26 mouse cellular contexts compared by ENCODE assay signal in the genomic region with DNA sequence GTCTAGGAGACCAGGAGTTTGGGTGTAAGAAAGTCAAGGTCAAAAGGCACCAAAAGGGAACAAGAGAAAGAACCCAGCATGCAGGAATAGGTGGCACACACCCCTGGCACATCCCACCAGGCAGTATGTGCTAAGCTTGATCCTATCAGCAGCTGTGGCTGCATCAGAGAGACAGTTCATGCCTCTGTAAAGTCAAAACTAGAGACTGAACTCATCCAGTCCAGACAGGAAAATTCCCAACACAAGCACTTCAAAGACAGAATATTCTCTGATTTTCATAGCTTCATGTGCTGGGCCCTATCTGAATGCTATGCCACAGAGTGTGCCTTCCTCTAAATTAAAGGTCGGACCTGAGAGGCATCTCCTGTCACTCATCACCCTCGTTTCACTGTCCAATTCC. TPM values are rescaled to one million over a fixed set of nuclear protein-coding genes. Genes with fewer than 3 reads are reported as not detected.
DNase-seq lines count a peak whose midpoint lies in the region; ATAC-seq and TF ChIP-seq lines count a peak whose summit lies in the region.
"Had no signal": no experiment of that assay in that cellular context is flagged by ENCODE, and none has a peak within 500 bp of the region (broad histone marks: within the 10 kb centered on the region; RNA-seq: fewer than 3 reads in every experiment).

No protein-coding gene starts in this region.

- DNase-seq in liver, adult 2 months (ENCODE audit: extremely low read depth, low read depth, low spot score) = no peak
- DNase-seq in liver (no peak), G1E (ENCODE audit: low spot score) (no peak)
- DNase-seq in induced T-regulatory cell, adult 2 months (ENCODE audit: low read depth) = peak; percentile 12
- no peak for DNase-seq in gastrocnemius, postnatal 25 days
- DNase-seq in thymus, postnatal 4 days = no peak
- DNase-seq in left cerebral cortex, postnatal 4 days = no peak
- DNase-seq: right cerebral cortex, postnatal 25 days had no signal

- 29% methylated on average over 2 of the region's 2 CpGs for WGBS in liver, adult 2 months

- no peak for TF ChIP-seq POLR2A in liver, adult 2 months (IDR thresholded peaks at IDR 0.05; ENCODE audit: extremely low read depth, insufficient read depth, low read length)

- no peaks in the 10 kb centered on the region for H3K27me3 ChIP-seq in liver, adult 2 months (ENCODE audit: control insufficient read depth, insufficient read depth, low read length)
- H3K27me3 ChIP-seq in G1E (ENCODE audit: insufficient read depth, low read length) = no peaks in the 10 kb centered on the region
- peaks cover 9% of the 10 kb centered on the region for H3K27me3 ChIP-seq in megakaryocyte, embryonic 14.5 days (replicated peaks)
- H3K27me3 ChIP-seq: hindbrain, embryonic 15.5 days; intestine, embryonic 15.5 days; kidney, embryonic 15.5 days; neural tube, embryonic 12.5 days had no signal

- ATAC-seq in G1E (ENCODE audit: extremely low read depth, insufficient number of reproducible peaks, low FRiP score, poor library complexity, severe bottlenecking) = no peak
- ATAC-seq: forebrain, embryonic 13.5 days; midbrain, embryonic 13.5 days had no signal

- peak overlapping the region; percentile 41 for H3K27ac ChIP-seq in liver, adult 2 months (replicated peaks; ENCODE audit: insufficient read depth, low read depth, low read length)
- H3K27ac ChIP-seq: embryonic facial prominence, embryonic 13.5 days; forebrain, embryonic 13.5 days; hindbrain, embryonic 15.5 days; midbrain, embryonic 13.5 days; neural tube, embryonic 12.5 days had no signal

- no peak for TF ChIP-seq CTCF in liver, adult 2 months (IDR thresholded peaks at IDR 0.05; ENCODE audit: low read depth, low read length)
- no peak for TF ChIP-seq CTCF in G1E (IDR thresholded peaks at IDR 0.05; ENCODE audit: low read depth, low read length)

- H3K4me3 ChIP-seq in liver, adult 2 months (ENCODE audit: insufficient read depth, low read depth, low read length) = no peak overlapping the region
- peak overlapping the region; percentile 25; the same call in 1 of the 2 replicates for H3K4me3 ChIP-seq in G1E (ENCODE audit: low read depth, low read length)
- peak overlapping the region; percentile 43 for H3K4me3 ChIP-seq in megakaryocyte, embryonic 14.5 days (replicated peaks)
- H3K4me3 ChIP-seq: embryonic facial prominence, embryonic 13.5 days; forebrain, embryonic 13.5 days; hindbrain, embryonic 15.5 days; intestine, embryonic 15.5 days; kidney, embryonic 15.5 days; midbrain, embryonic 13.5 days; neural tube, embryonic 12.5 days had no signal

- H3K4me1 ChIP-seq in liver, adult 2 months (ENCODE audit: control insufficient read depth, insufficient read depth, low read length) = peaks cover 18% of the 10 kb centered on the region
- H3K4me1 ChIP-seq in G1E (ENCODE audit: insufficient read depth, low read depth, low read length) = peaks cover 85% of the 10 kb centered on the region
- H3K4me1 ChIP-seq in megakaryocyte, embryonic 14.5 days = peaks cover 65% of the 10 kb centered on the region

- H3K9ac ChIP-seq in liver, adult 2 months (ENCODE audit: low read depth, low read length) = 0 out of 2 replicates have a peak overlapping the region, but pooled peaks have one; percentile 1
- H3K9ac ChIP-seq: embryonic facial prominence, embryonic 13.5 days; forebrain, embryonic 13.5 days; hindbrain, embryonic 15.5 days; intestine, embryonic 15.5 days; kidney, embryonic 15.5 days; midbrain, embryonic 13.5 days; neural tube, embryonic 12.5 days had no signal

- peaks cover 7% of the 10 kb centered on the region; the same call in 1 of the 2 replicates for H3K36me3 ChIP-seq in liver, adult 2 months (ENCODE audit: control insufficient read depth, insufficient read depth, low read length)
- peaks cover 16% of the 10 kb centered on the region for H3K36me3 ChIP-seq in G1E (replicated peaks)
- peaks cover 15% of the 10 kb centered on the region for H3K36me3 ChIP-seq in megakaryocyte, embryonic 14.5 days (replicated peaks; ENCODE audit: low read length)

- peaks cover 20% of the 10 kb centered on the region for H3K79me2 ChIP-seq in liver, adult 2 months (ENCODE audit: control insufficient read depth, insufficient read depth, low read length)

- H3K9me3 ChIP-seq in G1E (replicated peaks) = peaks cover 8% of the 10 kb centered on the region
- H3K9me3 ChIP-seq in megakaryocyte, embryonic 14.5 days = peaks cover 8% of the 10 kb centered on the region; the same call in 1 of the 2 replicates
- H3K9me3 ChIP-seq: embryonic facial prominence, embryonic 13.5 days; forebrain, embryonic 13.5 days; hindbrain, embryonic 15.5 days; intestine, embryonic 15.5 days; kidney, embryonic 15.5 days; midbrain, embryonic 13.5 days; neural tube, embryonic 12.5 days had no signal

- intact Hi-C loops in left cerebral cortex, postnatal 4 days (cut with DNase I) = loop anchor here (5.0 kb wide), 3 partner anchors 45 to 200 kb away; no protein-coding TSS in a partner anchor

RNA-seq across cellular contexts. Expression of gene Zbtb39, which starts 1.8 kb away (rescaled TPM):
- 4.1 and 5.8 TPM in 2 replicates for total RNA-seq in liver, adult 2 months (2014; rRNA removed)
- 5.3 and 5.9 TPM in 2 replicates for polyA plus RNA-seq in liver, adult 2 months (2012; rRNA removed)
- total RNA-seq in G1E (2014; fragmentation: Nextera tagmentation) (16.1 and 17.2 TPM in 2 replicates), G1E (2017) (3.9 and 4.0 TPM in 2 replicates)
- 3.0 and 3.6 TPM in 2 replicates for polyA plus RNA-seq in G1E (2012)
- 0.30 and 0.54 TPM in 2 replicates for polyA plus RNA-seq in megakaryocyte, embryonic 14.5 days (2012; ENCODE audit: insufficient read depth, low replicate concordance)
- total RNA-seq in gastrocnemius, postnatal 25 days (2021) = 1 to 10 TPM; 4.8 to 5.3 TPM
- total RNA-seq in left cerebral cortex, postnatal 4 days (2021) = 10 to 100 TPM; 14.5 to 15.1 TPM

RNA-seq across cellular contexts. Expression of gene Tac2, which starts 13.3 kb away (rescaled TPM):
- not detected in 2 replicates for total RNA-seq in liver, adult 2 months (2014; rRNA removed)
- polyA plus RNA-seq in liver, adult 2 months (2012; rRNA removed) = not detected in 2 replicates
- total RNA-seq in G1E (2014; fragmentation: Nextera tagmentation) (not detected in 2 replicates), G1E (2017) (not detected in 2 replicates)
- not detected in 2 replicates for polyA plus RNA-seq in G1E (2012)
- polyA plus RNA-seq in megakaryocyte, embryonic 14.5 days (2012; ENCODE audit: insufficient read depth, low replicate concordance) = not detected in 2 replicates
- total RNA-seq in gastrocnemius, postnatal 25 days (2021) = not detected
- 1 to 10 TPM; 2.8 to 4.3 TPM for total RNA-seq in left cerebral cortex, postnatal 4 days (2021)
- total RNA-seq: gastrocnemius, adult 8-10 months; granulocyte monocyte progenitor cell, adult 5-6 weeks; hematopoietic stem cell, adult 5-6 weeks had no signal
- polyA plus RNA-seq: lung, embryonic 16.5 days; midbrain, embryonic 13.5 days; urinary bladder, adult 2 months had no signal

RNA-seq across cellular contexts. Expression of gene Gpr182, which starts 14.0 kb away (rescaled TPM):
- 4.8 and 8.8 TPM in 2 replicates for total RNA-seq in liver, adult 2 months (2014; rRNA removed)
- polyA plus RNA-seq in liver, adult 2 months (2012; rRNA removed) = 18.4 and 26.2 TPM in 2 replicates
- total RNA-seq in G1E (2014; fragmentation: Nextera tagmentation) (not detected in 2 replicates), G1E (2017) (0.17 TPM in 1 of 2 replicates, not detected in the other)
- polyA plus RNA-seq in G1E (2012) = not detected in 2 replicates
- not detected in 2 replicates for polyA plus RNA-seq in megakaryocyte, embryonic 14.5 days (2012; ENCODE audit: insufficient read depth, low replicate concordance)
- total RNA-seq in gastrocnemius, postnatal 25 days (2021) = under 1 TPM; 0.20 to 0.62 TPM
- total RNA-seq in left cerebral cortex, postnatal 4 days (2021) = 1 to 10 TPM; 1.1 to 1.4 TPM
- total RNA-seq: granulocyte monocyte progenitor cell, adult 5-6 weeks; hematopoietic stem cell, adult 5-6 weeks had no signal

RNA-seq across cellular contexts. Expression of gene Rdh1, which starts 22.0 kb away (rescaled TPM):
- total RNA-seq in liver, adult 2 months (2014; rRNA removed) = 0.18 and 0.27 TPM in 2 replicates
- polyA plus RNA-seq in liver, adult 2 months (2012; rRNA removed) = 0.20 TPM in 2 replicates
- total RNA-seq in G1E (2014; fragmentation: Nextera tagmentation) = 0.30 TPM in 1 of 2 replicates, not detected in the other
- total RNA-seq in G1E (2017) = 0.05 and 0.06 TPM in 2 replicates
- not detected in 2 replicates for polyA plus RNA-seq in G1E (2012)
- polyA plus RNA-seq in megakaryocyte, embryonic 14.5 days (2012; ENCODE audit: insufficient read depth, low replicate concordance) = not detected in 2 replicates
- under 1 TPM; 0.05 to 0.08 TPM for total RNA-seq in gastrocnemius, postnatal 25 days (2021)
- total RNA-seq in left cerebral cortex, postnatal 4 days (2021) = under 1 TPM; 0.22 TPM
- total RNA-seq: granulocyte monocyte progenitor cell, adult 5-6 weeks; hematopoietic stem cell, adult 5-6 weeks had no signal
- polyA plus RNA-seq: erythroblast, embryonic 14.5 days; forebrain, embryonic 13.5 days; heart, embryonic 11.5 days; heart, postnatal 0 days; intestine, embryonic 15.5 days; lung, embryonic 16.5 days; thymus, postnatal 0 days had no signal

RNA-seq across cellular contexts. Expression of gene Rdh16f1, which starts 22.0 kb away (rescaled TPM):
- total RNA-seq in liver, adult 2 months (2014; rRNA removed) = not detected in 2 replicates
- not detected in 2 replicates for polyA plus RNA-seq in liver, adult 2 months (2012; rRNA removed)
- not detected in 2 replicates for total RNA-seq in G1E (2014; fragmentation: Nextera tagmentation)
- total RNA-seq in G1E (2017) = not detected in 2 replicates
- not detected in 2 replicates for polyA plus RNA-seq in G1E (2012)
- not detected in 2 replicates for polyA plus RNA-seq in megakaryocyte, embryonic 14.5 days (2012; ENCODE audit: insufficient read depth, low replicate concordance)
- total RNA-seq in gastrocnemius, postnatal 25 days (2021) = not detected
- not detected for total RNA-seq in left cerebral cortex, postnatal 4 days (2021)
- total RNA-seq: granulocyte monocyte progenitor cell, adult 5-6 weeks; hematopoietic stem cell, adult 5-6 weeks; left cerebral cortex, postnatal 25 days had no signal
- polyA plus RNA-seq: embryonic facial prominence, embryonic 13.5 days; erythroblast, embryonic 14.5 days; forebrain, embryonic 13.5 days; heart, postnatal 0 days; hindbrain, embryonic 15.5 days; intestine, embryonic 15.5 days; lung, embryonic 16.5 days; midbrain, embryonic 13.5 days; neural tube, embryonic 12.5 days had no signal
